Mouse (Mus musculus) kidney, adult 2 months (tissue): ENCODE measurements around the gene Zcwpw1.

ENCODE experiments used
- CTCF ChIP-seq: fragments of 200-500 bp; conservative IDR thresholded peaks from 2 replicates; pipeline ENCODE4 v1.5.1; 2011; ENCODE audit warnings: low read depth, mild to moderate bottlenecking, control low read depth, low read length, moderate library complexity, mixed read lengths; ENCODE audit not compliant: insufficient read depth, insufficient read length
- POLR2A ChIP-seq: fragments of 200-500 bp; IDR thresholded peaks from one replicate; pipeline ENCODE4 v1.6.1; 2011; ENCODE audit warnings: low read depth, low read length, control low read depth

- TF ChIP-seq CTCF = no peak
- TF ChIP-seq POLR2A = no peak
Observed at GRCm38 (mm10) chr5:137747326-137747961, 40.2 kb upstream of the Zcwpw1 start.
